Mouse (Mus musculus) testis, adult 2 months (tissue): ENCODE results near the gene Camta2.

ENCODE experiments used
- CTCF ChIP-seq: fragments of 200-500 bp; IDR thresholded peaks from 2 replicates; pipeline ENCODE4 v1.5.1; 2012; ENCODE audit warnings: low read depth, mild to moderate bottlenecking, inconsistent platforms, low read length, moderate library complexity; ENCODE audit not compliant: control insufficient read depth, insufficient read depth, insufficient replicate concordance
- POLR2A ChIP-seq: fragments of 200-500 bp; IDR thresholded peaks from 2 replicates; pipeline ENCODE4 v1.6.1; 2012; ENCODE audit warnings: low read depth, mild to moderate bottlenecking, inconsistent platforms, low read length, moderate library complexity; ENCODE audit not compliant: control insufficient read depth

DNA sequence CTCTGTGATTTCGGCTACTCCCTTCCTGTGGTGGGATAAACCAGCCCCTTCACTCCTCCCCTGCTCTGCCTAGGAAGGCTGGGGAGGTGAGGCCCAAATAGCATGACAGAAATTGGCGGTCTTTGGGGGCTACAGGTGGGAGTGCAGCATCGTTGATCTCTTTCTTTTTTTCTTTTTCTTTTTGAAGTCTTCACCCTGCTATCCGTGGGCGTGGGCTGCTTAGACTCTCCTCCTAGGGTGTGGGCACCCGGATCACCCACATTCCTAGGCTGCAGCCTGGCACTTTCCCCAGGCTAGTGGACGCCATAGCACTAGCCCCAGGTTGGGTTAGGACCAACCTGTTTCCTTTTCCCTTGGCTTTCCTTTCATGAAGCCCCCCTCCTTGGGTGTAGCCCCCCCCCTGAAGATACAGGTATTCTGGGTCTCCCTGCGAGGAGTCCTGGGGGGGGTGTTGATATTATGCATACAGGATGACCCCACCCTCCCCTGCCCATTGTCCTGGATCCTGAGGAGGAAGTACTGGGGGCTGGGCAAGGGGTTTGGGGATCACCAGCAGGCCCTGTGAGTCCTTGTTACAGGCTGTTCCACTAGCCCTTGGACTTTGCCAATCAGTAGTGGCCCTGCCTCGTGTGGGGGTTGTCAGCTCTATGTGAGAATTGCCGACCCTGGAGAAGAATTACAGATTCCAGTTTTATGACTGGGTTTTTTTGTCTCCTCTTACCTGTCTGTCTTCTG, 13.5 kb upstream of the Camta2 start:
- TF ChIP-seq CTCF = no peak
- TF ChIP-seq POLR2A = no peak
